Mouse (Mus musculus) heart, postnatal 36 days (tissue): ENCODE measurements around the gene Aqp3. TPM values are rescaled to one million over a fixed set of nuclear protein-coding genes. Genes with fewer than 3 reads are reported as not detected.
A peak's percentile ranks its signal among the peaks of the same experiment; 100 is the strongest.

ENCODE experiments used
- DNase-seq, 2 experiments: peaks; one replicate each; pipeline ENCODE4 v3.0.0; 2021 to 2022
- intact Hi-C: fragments of 180-260 bp; cut with DNase I; formaldehyde crosslinking; loops from one replicate; pipeline ENCODE4 v1.15.1; 2025
- total RNA-seq, 2 experiments: library from RNA; stranded (reverse); gene quantifications; 2 replicates each; pipeline ENCODE4 v1.2.3; 2021

The Aqp3 gene
- not detected for total RNA-seq

GRCm38 (mm10) chr4:41097871-41098576 lies at the start of gene Aqp3:
TSS of gene Aqp3 (minus strand) at chr4:41098183.
- intact Hi-C loops: no loop called here
- DNase-seq: peak; percentile 10 to 11

- DNase-seq: no peak
- intact Hi-C loops: no loop called here
Measured at GRCm38 (mm10) chr4:41142601-41143000, 44.6 kb upstream of the Aqp3 start.

- no peak for DNase-seq
- intact Hi-C loops: no loop called here
Measured at GRCm38 (mm10) chr4:41140174-41140875, 42.3 kb upstream of the Aqp3 start.

- DNase-seq: no peak
- intact Hi-C loops: loop anchor here (5.0 kb wide), 1 partner anchor 135 kb away; no protein-coding TSS in a partner anchor
Measured at GRCm38 (mm10) chr4:41136811-41137210, 38.8 kb upstream of the Aqp3 start.

- DNase-seq: peak in 1 of 2 experiments; percentile 56
- intact Hi-C loops: loop anchor here (5.0 kb wide), 1 partner anchor 136 kb away; no protein-coding TSS in a partner anchor
Measured at GRCm38 (mm10) chr4:41136454-41136805, 38.4 kb upstream of the Aqp3 start.

- intact Hi-C loops: loop anchor here (5.0 kb wide), 1 partner anchor 136 kb away; no protein-coding TSS in a partner anchor
- peak in 1 of 2 experiments; percentile 83 for DNase-seq
Measured at GRCm38 (mm10) chr4:41135711-41136453, 37.9 kb upstream of the Aqp3 start, which contains the start of gene Ube2r2. TSS of gene Ube2r2 (plus strand) at chr4:41135743.

- intact Hi-C loops: loop anchor here (5.0 kb wide), 1 partner anchor 137 kb away; no protein-coding TSS in a partner anchor
- peak; percentile 78 to 85 for DNase-seq
Measured at GRCm38 (mm10) chr4:41134935-41135710, 37.1 kb upstream of the Aqp3 start.

- no peak for DNase-seq
- intact Hi-C loops: no loop called here
Measured at GRCm38 (mm10) chr4:41133529-41134291, 35.7 kb upstream of the Aqp3 start.

GRCm38 (mm10) chr4:41132471-41132870 lies 34.5 kb upstream of the Aqp3 start:
- no peak for DNase-seq
- intact Hi-C loops: no loop called here

- intact Hi-C loops: loop anchor here (1.0 to 5.0 kb wide), 3 partner anchors 36 to 262 kb away; no protein-coding TSS in a partner anchor
- DNase-seq: no peak
Measured at GRCm38 (mm10) chr4:41129836-41130235, 31.9 kb upstream of the Aqp3 start.

GRCm38 (mm10) chr4:41129406-41129805 lies 31.4 kb upstream of the Aqp3 start:
- intact Hi-C loops: loop anchor here (1.0 to 5.0 kb wide), 3 partner anchors 37 to 263 kb away; no protein-coding TSS in a partner anchor
- DNase-seq: peak; percentile 65 to 68

- intact Hi-C loops: no loop called here
- peak; percentile 94 for DNase-seq
Measured at GRCm38 (mm10) chr4:41124180-41124951, 26.4 kb upstream of the Aqp3 start, which contains the start of gene Nol6. TSS of gene Nol6 (minus strand) at chr4:41124455.

- peak; percentile 58 to 76 for DNase-seq
- intact Hi-C loops: loop anchor here (1.0 kb wide), 1 partner anchor 68 kb away; no protein-coding TSS in a partner anchor
Measured at GRCm38 (mm10) chr4:41118706-41119292, 20.8 kb upstream of the Aqp3 start.

GRCm38 (mm10) chr4:41116817-41117216 lies 18.8 kb upstream of the Aqp3 start:
- intact Hi-C loops: no loop called here
- DNase-seq: no peak

GRCm38 (mm10) chr4:41115793-41116192 lies 17.8 kb upstream of the Aqp3 start:
- DNase-seq: no peak
- intact Hi-C loops: no loop called here

- intact Hi-C loops: no loop called here
- no peak for DNase-seq
Measured at GRCm38 (mm10) chr4:41115074-41115473, 17.1 kb upstream of the Aqp3 start.

- intact Hi-C loops: no loop called here
- DNase-seq: no peak
Measured at GRCm38 (mm10) chr4:41114358-41115070, 16.5 kb upstream of the Aqp3 start.
